Mouse (Mus musculus) forebrain, embryonic 13.5 days (tissue): ENCODE results near the gene Tnni2. TPM values are rescaled to one million over a fixed set of nuclear protein-coding genes. Genes with fewer than 3 reads are reported as not detected.
"Not testable (repeated sequence)": the region's sequence is repeated elsewhere in the genome, so short reads cannot be mapped to it uniquely, and the experiment has no call there.

Source experiments
- ATAC-seq: fragments of 200-750 bp; cut with Nextera tagmentation; 2 replicates; pipeline ENCODE4 v1.8.0; 2017
- H3K27ac ChIP-seq: fragments of 300-500 bp; sonication (generic); 2 replicates; pipeline ENCODE4 v1.5.1; 2015; ENCODE audit warnings: inconsistent platforms, mild to moderate bottlenecking, moderate library complexity
- H3K27me3 ChIP-seq: fragments of 300-500 bp; sonication (generic); 2 replicates; pipeline ENCODE4 v1.6.1; 2015; ENCODE audit warnings: mild to moderate bottlenecking, inconsistent platforms
- H3K36me3 ChIP-seq: fragments of 300-500 bp; sonication (generic); 2 replicates; pipeline ENCODE4 v1.6.1; 2015; ENCODE audit warnings: mild to moderate bottlenecking, inconsistent platforms; ENCODE audit not compliant: poor library complexity, severe bottlenecking
- H3K4me1 ChIP-seq: fragments of 300-500 bp; sonication (generic); 2 replicates; pipeline ENCODE4 v1.6.1; 2015; ENCODE audit warnings: inconsistent platforms
- H3K4me2 ChIP-seq: fragments of 300-500 bp; sonication (generic); 2 replicates; pipeline ENCODE4 v1.6.1; 2015; ENCODE audit warnings: inconsistent platforms, mild to moderate bottlenecking, moderate library complexity
- H3K4me3 ChIP-seq: fragments of 300-500 bp; sonication (generic); 2 replicates; pipeline ENCODE4 v1.5.1; 2015; ENCODE audit warnings: mild to moderate bottlenecking, inconsistent platforms
- H3K9ac ChIP-seq: fragments of 300-500 bp; sonication (generic); 2 replicates; pipeline ENCODE4 v1.6.1; 2015; ENCODE audit warnings: mild to moderate bottlenecking, inconsistent platforms
- H3K9me3 ChIP-seq: fragments of 300-500 bp; sonication (generic); replicated peaks from 2 replicates; pipeline ENCODE4 v1.6.1; 2016; ENCODE audit warnings: inconsistent platforms
- WGBS: fragments of 180-500 bp; shearing (Covaris S2); methylation state at CpG from one replicate; pipeline ENCODE4 v1.1.7; 2015; 5-methylcytosine and 5-hydroxymethylcytosine counted together
- polyA plus RNA-seq: library from polyadenylated mRNA; unstranded; fragments of >200 nt; fragmentation: Nextera tagmentation; extraction: Ambion mirVana; gene quantifications from 2 replicates; pipeline ENCODE4 v1.2.1, GENCODE M21; 2015

Gene Tnni2
- 0.61 TPM in 1 of 2 replicates, not detected in the other for polyA plus RNA-seq

DNA sequence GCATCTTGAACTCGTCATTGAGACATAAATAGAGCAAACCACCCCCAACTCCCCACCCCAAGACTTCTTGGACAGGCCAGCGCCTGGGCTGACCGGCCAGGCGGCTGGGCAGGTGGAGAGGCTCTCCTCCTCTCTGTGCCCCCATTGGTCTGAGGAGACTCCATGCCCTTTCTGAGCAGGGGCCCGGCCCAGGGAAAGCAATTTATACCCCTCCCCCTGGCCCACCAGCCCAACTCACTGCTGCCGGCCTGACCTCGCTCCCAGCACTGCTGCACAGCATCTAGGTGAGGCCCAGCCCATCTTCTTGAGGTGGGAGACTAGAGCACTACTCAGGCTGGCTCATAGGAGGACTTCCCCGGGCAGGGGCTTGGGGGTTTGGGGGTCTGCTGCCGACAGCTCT, at the start of gene Tnni2:
Gene Tnni2 (plus strand): TSS at position 224 of the 400 bp plus-strand sequence.
- Histone ChIP-seq H3K4me2 (no peak within 1 kb of the TSS), H3K9me3 (no peaks in the 10 kb centered on the region), H3K36me3 (no peaks in the 10 kb centered on the region), H3K27me3 (no peaks in the 10 kb centered on the region), H3K4me3 (no peak within 1 kb of the TSS), H3K9ac (no peak within 1 kb of the TSS), H3K4me1 (no peaks in the 10 kb centered on the region), H3K27ac (no peak within 1 kb of the TSS)
- no peak for ATAC-seq
- WGBS: 83% methylated on average over 9 of the region's 9 CpGs

DNA sequence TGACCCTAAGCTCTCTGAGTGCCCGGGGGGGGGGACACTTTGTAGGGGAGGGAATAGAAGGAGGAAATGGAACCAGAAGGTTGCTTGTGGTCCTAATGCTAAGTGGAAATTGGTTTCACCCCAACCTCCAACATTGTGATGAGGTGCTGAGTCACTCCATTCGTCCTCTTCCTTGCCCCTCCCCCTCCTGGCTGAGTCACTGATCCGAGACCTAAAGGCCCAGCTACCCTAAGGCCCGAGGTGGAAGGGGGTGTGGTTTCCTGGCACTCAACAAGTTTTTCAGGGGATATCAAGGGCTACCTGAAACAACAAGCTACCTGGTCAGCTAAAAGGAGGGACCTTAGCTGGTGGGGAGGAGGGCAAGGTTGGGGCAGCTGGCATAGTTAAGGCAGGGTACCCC, 48.4 kb upstream of the Tnni2 start:
- Histone ChIP-seq H3K36me3 (no peaks in the 10 kb centered on the region), H3K27me3 (0 out of 2 replicates have a peak, but pooled peaks cover 5% of the 10 kb centered on the region), H3K4me3 (no peak overlapping the region), H3K4me1 (0 out of 2 replicates have a peak, but pooled peaks cover 2% of the 10 kb centered on the region), H3K4me2 (no peak overlapping the region), H3K9me3 (no peaks in the 10 kb centered on the region), H3K27ac (no peak overlapping the region), H3K9ac (no peak overlapping the region)
- 25% methylated on average over 4 of the region's 4 CpGs for WGBS
- ATAC-seq: no peak

DNA sequence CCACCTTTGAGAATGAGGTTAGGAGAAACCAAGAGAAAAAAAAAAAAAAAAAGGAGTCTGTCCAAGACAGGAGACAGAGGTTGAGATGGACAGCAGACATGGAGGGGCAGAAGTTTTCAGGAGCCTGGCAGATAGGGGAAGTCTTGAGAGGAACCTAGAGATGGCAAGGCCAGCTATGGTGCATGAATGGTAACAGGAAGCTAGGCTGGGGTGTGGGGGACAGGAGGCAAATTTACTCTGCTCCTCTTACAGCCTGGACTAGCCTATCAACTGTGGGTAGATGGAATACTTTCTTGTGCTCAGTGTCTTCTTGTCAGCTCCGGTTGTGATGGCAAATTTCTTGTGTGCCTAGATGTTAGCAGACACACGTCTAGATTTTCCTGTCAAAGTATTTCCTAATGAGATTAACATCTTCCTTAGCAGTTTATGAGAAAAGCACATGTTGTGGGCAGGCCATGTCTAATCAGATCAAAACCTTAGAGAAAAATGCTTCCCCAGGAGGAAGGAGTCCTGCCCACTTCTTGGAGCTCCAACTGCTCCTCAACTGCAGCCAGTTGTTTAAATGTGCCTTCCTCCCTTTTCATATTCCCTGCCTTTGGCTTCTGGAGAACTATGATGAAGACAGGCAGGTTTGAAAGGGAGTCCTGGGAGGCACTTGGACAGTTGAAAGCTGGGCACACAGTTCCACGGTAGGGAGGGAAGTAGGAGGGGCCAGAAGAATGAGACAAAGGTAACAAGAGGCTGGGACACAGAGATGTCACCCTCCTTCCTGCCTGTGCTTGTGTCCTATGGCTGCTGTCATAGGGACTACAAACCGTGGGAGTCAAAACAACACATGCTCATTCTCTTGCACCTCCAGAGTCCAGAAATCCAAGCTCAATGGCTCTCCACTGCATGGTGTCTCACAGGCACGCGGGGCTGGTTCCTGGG, 47.1 kb upstream of the Tnni2 start:
- 0 out of 2 replicates have a peak, but pooled peaks cover 5% of the 10 kb centered on the region for H3K27me3 ChIP-seq
- 77% methylated on average over 6 of the region's 6 CpGs for WGBS
- H3K27ac ChIP-seq: no peak overlapping the region
- H3K4me3 ChIP-seq: no peak overlapping the region
- no peaks in the 10 kb centered on the region for H3K4me1 ChIP-seq
- ATAC-seq: no peak
- H3K9me3 ChIP-seq: no peaks in the 10 kb centered on the region
- H3K36me3 ChIP-seq: no peaks in the 10 kb centered on the region
- H3K9ac ChIP-seq: no peak overlapping the region
- no peak overlapping the region for H3K4me2 ChIP-seq

DNA sequence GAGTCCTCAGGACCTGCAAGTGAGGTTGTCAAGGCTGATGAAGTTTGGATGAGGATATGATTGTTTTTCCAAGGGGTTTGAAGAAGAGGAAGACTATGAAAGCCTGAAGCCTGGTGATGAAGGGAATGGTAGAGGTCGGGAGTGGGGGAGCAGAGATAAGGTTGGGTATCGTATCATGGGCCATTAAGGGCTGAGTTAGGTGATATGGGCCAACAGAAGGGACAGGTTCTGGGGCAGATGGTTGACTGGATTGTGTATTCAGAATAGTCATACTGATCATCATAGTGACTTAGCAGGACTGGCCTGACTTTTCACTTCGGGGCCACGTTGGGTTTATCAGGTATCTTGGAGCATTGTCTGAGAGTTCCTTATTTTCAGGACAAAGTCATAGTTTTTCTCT, 46.1 kb upstream of the Tnni2 start:
- Histone ChIP-seq H3K36me3 (no peaks in the 10 kb centered on the region), H3K27ac (no peak overlapping the region), H3K4me2 (no peak overlapping the region), H3K4me3 (no peak overlapping the region), H3K27me3 (0 out of 2 replicates have a peak, but pooled peaks cover 5% of the 10 kb centered on the region), H3K9me3 (no peaks in the 10 kb centered on the region), H3K9ac (no peak overlapping the region), H3K4me1 (peaks cover 2% of the 10 kb centered on the region)
- 89% methylated on average over 4 of the region's 4 CpGs for WGBS
- ATAC-seq: no peak

DNA sequence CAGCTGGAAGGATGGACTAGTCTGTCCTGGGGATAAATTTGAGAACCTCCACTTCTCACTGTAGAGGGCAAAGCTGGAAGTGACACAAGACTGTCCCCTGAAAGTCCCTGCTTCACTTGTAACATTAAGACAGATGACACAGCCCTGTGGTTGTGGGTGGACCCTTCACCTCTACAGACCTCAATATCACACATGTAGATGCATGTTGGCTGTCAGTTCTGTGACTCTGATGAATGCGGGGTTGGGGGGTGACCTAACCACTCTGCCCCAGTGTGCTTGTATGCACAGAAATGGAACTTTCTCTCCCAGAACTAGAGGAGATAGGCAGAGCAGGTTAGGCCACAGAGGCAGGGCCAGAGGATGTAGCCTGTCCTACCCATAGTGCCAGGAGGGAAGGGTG, 45.0 kb upstream of the Tnni2 start:
- Histone ChIP-seq H3K4me2 (no peak overlapping the region), H3K27me3 (no peaks in the 10 kb centered on the region), H3K27ac (no peak overlapping the region), H3K4me1 (peaks cover 10% of the 10 kb centered on the region), H3K9ac (no peak overlapping the region), H3K9me3 (no peaks in the 10 kb centered on the region), H3K4me3 (no peak overlapping the region), H3K36me3 (no peaks in the 10 kb centered on the region)
- no peak for ATAC-seq
- 86% methylated on average over 1 of the region's 1 CpGs for WGBS

DNA sequence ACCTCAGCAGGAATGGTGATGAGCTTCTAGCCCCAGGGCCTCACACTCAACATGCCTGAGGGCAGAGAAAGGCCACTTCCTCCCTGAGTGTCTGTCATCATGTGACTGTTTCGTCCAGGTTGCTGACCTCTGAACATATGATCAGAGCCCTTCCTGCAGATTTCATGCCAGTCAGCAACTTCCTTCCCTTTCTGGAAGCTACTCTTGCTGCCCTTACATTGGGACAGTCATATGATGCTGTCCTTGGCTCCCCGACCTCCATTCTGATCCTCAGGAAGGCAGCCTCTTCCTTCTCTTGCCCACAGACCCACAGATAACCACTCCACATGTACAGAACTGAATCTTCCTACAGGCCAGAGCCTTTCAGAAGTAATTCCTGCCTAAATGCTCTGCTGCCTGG, 43.6 kb upstream of the Tnni2 start:
- H3K36me3 ChIP-seq: no peaks in the 10 kb centered on the region
- H3K4me3 ChIP-seq: no peak overlapping the region
- no peaks in the 10 kb centered on the region for H3K9me3 ChIP-seq
- no peak overlapping the region for H3K9ac ChIP-seq
- no peak overlapping the region for H3K27ac ChIP-seq
- WGBS: 67% methylated on average over 2 of the region's 2 CpGs
- H3K27me3 ChIP-seq: no peaks in the 10 kb centered on the region
- ATAC-seq: no peak
- H3K4me1 ChIP-seq: peaks cover 10% of the 10 kb centered on the region
- no peak overlapping the region for H3K4me2 ChIP-seq

DNA sequence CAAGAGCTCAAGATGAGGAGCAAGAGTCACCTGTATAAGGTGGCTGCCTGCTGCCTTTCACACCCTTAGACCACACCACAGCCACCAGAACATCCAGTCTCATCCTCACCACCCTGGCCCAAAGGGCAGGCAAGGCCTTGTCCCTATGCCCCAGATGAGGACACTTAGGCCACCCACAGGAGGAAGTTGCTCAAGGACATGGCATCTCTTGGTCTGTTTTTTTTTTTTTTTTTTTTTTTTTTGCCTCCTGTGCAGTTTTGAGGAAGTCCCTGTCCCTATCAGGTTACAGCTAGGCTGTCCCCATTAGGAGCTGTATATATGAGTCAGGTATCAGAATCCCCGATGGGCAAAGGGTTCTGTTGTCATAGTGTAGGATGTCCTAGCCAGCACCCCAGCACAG, 42.4 kb upstream of the Tnni2 start:
- Histone ChIP-seq H3K36me3 (no peaks in the 10 kb centered on the region), H3K4me2 (no peak overlapping the region), H3K27me3 (no peaks in the 10 kb centered on the region), H3K9ac (no peak overlapping the region), H3K4me1 (peaks cover 10% of the 10 kb centered on the region), H3K9me3 (no peaks in the 10 kb centered on the region), H3K27ac (no peak overlapping the region), H3K4me3 (no peak overlapping the region)
- ATAC-seq: no peak
- 92% methylated on average over 1 of the region's 1 CpGs for WGBS

DNA sequence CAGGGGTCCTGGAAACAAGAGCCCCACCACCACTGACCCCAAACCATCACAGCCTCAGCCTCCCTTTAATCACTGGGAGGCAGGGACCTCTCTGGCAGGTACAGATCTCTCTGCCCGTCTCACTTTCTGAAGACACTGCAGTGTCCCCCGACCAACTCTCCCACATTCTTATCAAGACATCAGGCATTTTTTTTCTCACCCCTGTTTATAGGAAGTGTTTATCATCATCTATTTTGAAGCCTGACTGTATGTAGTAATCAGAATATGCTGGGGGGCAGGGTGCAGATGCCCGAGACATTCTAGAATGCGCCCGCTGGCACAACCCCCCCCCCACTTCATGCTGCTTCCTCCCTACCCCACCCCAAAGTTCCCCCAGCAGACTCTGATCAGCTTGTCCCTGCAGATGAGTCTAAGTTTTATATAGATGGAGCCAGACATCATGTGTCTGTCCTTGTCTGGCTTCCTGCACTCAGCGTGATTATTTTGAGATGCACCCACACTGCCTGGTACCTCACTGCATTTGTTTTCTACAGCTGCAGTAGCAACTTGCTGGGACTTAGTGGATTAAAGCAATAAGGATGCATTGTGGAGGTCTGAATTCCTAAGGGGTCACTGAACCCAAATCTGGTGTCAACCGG, 41.4 kb upstream of the Tnni2 start:
- H3K9me3 ChIP-seq: no peaks in the 10 kb centered on the region
- no peak overlapping the region for H3K4me3 ChIP-seq
- H3K36me3 ChIP-seq: no peaks in the 10 kb centered on the region
- ATAC-seq: no peak
- H3K4me1 ChIP-seq: peaks cover 10% of the 10 kb centered on the region
- H3K9ac ChIP-seq: no peak overlapping the region
- 46% methylated on average over 7 of the region's 7 CpGs for WGBS
- no peak overlapping the region for H3K4me2 ChIP-seq
- no peaks in the 10 kb centered on the region for H3K27me3 ChIP-seq
- H3K27ac ChIP-seq: no peak overlapping the region

DNA sequence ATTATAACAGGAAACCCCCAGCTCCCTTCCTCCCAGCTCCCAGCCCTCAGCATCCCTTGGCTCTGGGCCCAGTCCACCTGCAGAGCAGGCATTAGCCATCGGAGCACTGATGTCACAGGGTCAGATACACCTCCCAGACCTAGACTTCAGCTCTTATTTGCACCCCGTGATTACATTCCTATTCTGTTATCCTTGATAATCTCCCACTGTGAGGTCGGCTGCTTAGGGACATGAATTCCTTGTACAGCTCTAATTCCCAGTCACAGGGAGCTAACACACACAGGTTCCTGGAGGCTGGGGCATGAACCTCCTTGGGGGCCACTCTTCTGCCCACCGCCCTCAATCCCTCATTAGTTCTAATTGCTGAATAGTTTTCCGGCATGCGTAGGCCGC, 40.9 kb upstream of the Tnni2 start:
- Histone ChIP-seq H3K27me3 (no peaks in the 10 kb centered on the region), H3K4me3 (no peak overlapping the region), H3K9ac (no peak overlapping the region), H3K36me3 (no peaks in the 10 kb centered on the region), H3K27ac (no peak overlapping the region), H3K4me1 (peaks cover 10% of the 10 kb centered on the region), H3K9me3 (no peaks in the 10 kb centered on the region), H3K4me2 (no peak overlapping the region)
- ATAC-seq: no peak
- WGBS: 3% methylated on average over 7 of the region's 7 CpGs

DNA sequence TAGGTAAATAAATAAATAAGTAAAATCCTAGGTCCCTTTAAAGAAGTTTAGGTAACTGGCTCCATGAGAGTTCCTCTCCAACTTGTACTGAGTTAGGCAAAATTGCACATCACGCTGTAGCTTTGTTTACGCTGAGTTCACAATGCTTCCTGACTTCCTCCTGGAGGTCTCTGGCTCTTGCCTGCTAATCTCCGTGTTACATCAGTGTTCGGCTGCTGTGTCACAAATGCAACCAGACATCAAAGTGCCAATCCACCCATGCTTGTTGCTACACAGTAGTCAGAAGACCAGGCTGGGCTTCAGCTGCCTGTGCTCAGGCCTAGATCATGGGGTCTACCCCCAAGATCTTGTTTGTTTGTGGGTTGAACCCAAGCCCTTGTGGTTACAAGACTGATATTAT, 38.0 kb upstream of the Tnni2 start:
- ATAC-seq: no peak
- WGBS: 83% methylated on average over 4 of the region's 4 CpGs
- Histone ChIP-seq H3K9ac (no peak overlapping the region), H3K27ac (no peak overlapping the region), H3K4me3 (no peak overlapping the region), H3K4me1 (peaks cover 10% of the 10 kb centered on the region), H3K9me3 (no peaks in the 10 kb centered on the region), H3K36me3 (no peaks in the 10 kb centered on the region), H3K4me2 (no peak overlapping the region), H3K27me3 (no peaks in the 10 kb centered on the region)

DNA sequence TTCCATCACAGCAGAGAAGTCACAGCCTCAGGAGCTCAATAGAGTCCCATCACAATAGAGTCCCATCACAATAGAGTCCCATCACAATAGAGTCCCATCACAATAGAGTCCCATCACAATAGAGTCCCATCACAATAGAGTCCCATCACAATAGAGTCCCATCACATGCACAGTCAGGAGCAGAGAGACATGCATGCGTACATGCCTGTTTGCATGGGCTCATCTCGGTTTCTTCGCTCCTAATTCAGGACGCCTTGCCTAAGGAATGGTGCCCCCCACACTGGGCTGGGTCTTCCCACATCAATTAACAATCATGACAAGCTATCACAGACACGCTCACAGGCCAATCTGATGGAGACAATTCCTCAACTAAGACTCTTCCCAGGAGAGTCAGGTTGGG, 36.5 kb upstream of the Tnni2 start:
- WGBS: 91% methylated on average over 5 of the region's 5 CpGs
- not testable (repeated sequence) for ATAC-seq

DNA sequence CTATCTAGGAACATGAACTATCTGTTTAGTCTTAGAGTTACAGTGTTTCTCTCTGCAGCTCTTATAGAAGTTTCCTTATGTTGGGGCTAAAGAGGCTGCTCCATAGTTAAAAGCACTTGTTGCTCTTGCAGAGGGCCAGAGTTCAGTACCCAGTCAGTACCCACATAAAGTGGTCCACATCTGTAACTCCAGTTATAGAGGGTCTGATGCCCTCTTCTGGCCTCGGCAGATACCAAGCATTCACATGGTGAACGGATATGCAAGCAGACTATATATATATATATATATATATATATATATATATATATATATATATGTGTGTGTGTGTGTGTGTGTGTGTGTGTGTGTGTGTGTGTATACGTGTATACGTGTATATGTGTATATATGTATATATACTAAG, 33.7 kb upstream of the Tnni2 start:
- no peaks in the 10 kb centered on the region for H3K36me3 ChIP-seq
- no peak overlapping the region for H3K4me3 ChIP-seq
- no peak overlapping the region for H3K4me2 ChIP-seq
- H3K27me3 ChIP-seq: no peaks in the 10 kb centered on the region
- ATAC-seq: no peak
- H3K9me3 ChIP-seq: no peaks in the 10 kb centered on the region
- no peak overlapping the region for H3K9ac ChIP-seq
- no peak overlapping the region for H3K27ac ChIP-seq
- H3K4me1 ChIP-seq: no peaks in the 10 kb centered on the region
- WGBS: 73% methylated on average over 4 of the region's 4 CpGs

More for the DNA sequence above, 36.5 kb upstream of the Tnni2 start:
- not testable (repeated sequence) for H3K27ac ChIP-seq, H3K9ac ChIP-seq, H3K4me2 ChIP-seq, H3K9me3 ChIP-seq, H3K27me3 ChIP-seq, H3K36me3 ChIP-seq, H3K4me3 ChIP-seq
- H3K4me1 ChIP-seq: peaks cover 10% of the 10 kb centered on the region
